Mouse (Mus musculus): ENCODE data around the gene Trim72. TPM values are rescaled to one million over a fixed set of nuclear protein-coding genes. Genes with fewer than 3 reads are reported as not detected.
"Not testable (repeated sequence)": the region's sequence is repeated elsewhere in the genome, so short reads cannot be mapped to it uniquely, and the experiment has no call there.

The Trim72 gene
- polyA plus RNA-seq, 1 experiment from 2014 or later, result not detected

GRCm38 (mm10) chr7:128033616-128034015, 29.9 kb downstream of the Trim72 start:
- no peak overlapping the region for H3K4me2 ChIP-seq (replicated peaks)
- no peak overlapping the region for H3K27ac ChIP-seq
- H3K4me3 ChIP-seq, result no peak overlapping the region
- no peaks in the 10 kb centered on the region for H3K27me3 ChIP-seq (replicated peaks)
- H3K9me3 ChIP-seq, result no peaks in the 10 kb centered on the region
- H3K36me3 ChIP-seq, result no peaks in the 10 kb centered on the region
- WGBS, result 90% methylated on average over 4 of the region's 4 CpGs
- no peak for ATAC-seq (ENCODE audit: low FRiP score, low read depth)
- no peaks in the 10 kb centered on the region for H3K4me1 ChIP-seq
- H3K9ac ChIP-seq, result no peak overlapping the region

- not testable (repeated sequence) for H3K4me2 ChIP-seq (replicated peaks)
These were observed 38.5 kb downstream of the Trim72 start for GRCm38 (mm10) chr7:128042161-128042820.

GRCm38 (mm10) chr7:128044142-128044785, 40.5 kb downstream of the Trim72 start:
- H3K36me3 ChIP-seq, result no peaks in the 10 kb centered on the region
- H3K27ac ChIP-seq, result no peak overlapping the region
- H3K9me3 ChIP-seq, result no peaks in the 10 kb centered on the region
- no peak overlapping the region for H3K9ac ChIP-seq
- H3K4me1 ChIP-seq, result no peaks in the 10 kb centered on the region
- H3K4me3 ChIP-seq, result no peak overlapping the region
- no peak for ATAC-seq (ENCODE audit: low FRiP score, low read depth)
- H3K27me3 ChIP-seq (replicated peaks), result no peaks in the 10 kb centered on the region
- no peak overlapping the region for H3K4me2 ChIP-seq (replicated peaks)
- 74% methylated on average over 4 of the region's 4 CpGs for WGBS

More at GRCm38 (mm10) chr7:128042161-128042820, 38.5 kb downstream of the Trim72 start:
- not testable (repeated sequence) for H3K27me3 ChIP-seq (replicated peaks); H3K9me3 ChIP-seq; H3K9ac ChIP-seq; H3K27ac ChIP-seq; H3K4me3 ChIP-seq; H3K36me3 ChIP-seq; ATAC-seq (ENCODE audit: low FRiP score, low read depth); H3K4me1 ChIP-seq
- 83% methylated on average over 15 of the region's 15 CpGs for WGBS

GRCm38 (mm10) chr7:128045640-128046039, 41.9 kb downstream of the Trim72 start:
- Histone ChIP-seq H3K27me3 (replicated peaks) (no peaks in the 10 kb centered on the region), H3K36me3 (no peaks in the 10 kb centered on the region), H3K4me1 (no peaks in the 10 kb centered on the region), H3K9me3 (no peaks in the 10 kb centered on the region), H3K9ac (no peak overlapping the region), H3K4me3 (no peak overlapping the region), H3K4me2 (replicated peaks) (no peak overlapping the region), H3K27ac (no peak overlapping the region)
- no peak for ATAC-seq (ENCODE audit: low FRiP score, low read depth)
- WGBS, result 74% methylated on average over 2 of the region's 2 CpGs

GRCm38 (mm10) chr7:128048819-128049218, 45.1 kb downstream of the Trim72 start:
- no peak overlapping the region for H3K9ac ChIP-seq
- H3K27me3 ChIP-seq (replicated peaks), result no peaks in the 10 kb centered on the region
- H3K4me2 ChIP-seq (replicated peaks), result no peak overlapping the region
- no peak overlapping the region for H3K4me3 ChIP-seq
- no peak overlapping the region for H3K27ac ChIP-seq
- WGBS, result 93% methylated on average over 4 of the region's 4 CpGs
- no peaks in the 10 kb centered on the region for H3K4me1 ChIP-seq
- H3K9me3 ChIP-seq, result no peaks in the 10 kb centered on the region
- no peaks in the 10 kb centered on the region for H3K36me3 ChIP-seq
- no peak for ATAC-seq (ENCODE audit: low FRiP score, low read depth)

GRCm38 (mm10) chr7:128049254-128049653, 45.5 kb downstream of the Trim72 start:
- Histone ChIP-seq H3K9me3 (no peaks in the 10 kb centered on the region), H3K36me3 (no peaks in the 10 kb centered on the region), H3K4me1 (no peaks in the 10 kb centered on the region), H3K4me3 (no peak overlapping the region), H3K27me3 (replicated peaks) (no peaks in the 10 kb centered on the region), H3K9ac (no peak overlapping the region), H3K27ac (no peak overlapping the region), H3K4me2 (replicated peaks) (no peak overlapping the region)
- 88% methylated on average over 2 of the region's 2 CpGs for WGBS
- no peak for ATAC-seq (ENCODE audit: low FRiP score, low read depth)

- H3K4me1 ChIP-seq, result no peaks in the 10 kb centered on the region
- no peak overlapping the region for H3K4me2 ChIP-seq (replicated peaks)
- H3K4me3 ChIP-seq, result no peak overlapping the region
- no peak for ATAC-seq (ENCODE audit: low FRiP score, low read depth)
- no peak overlapping the region for H3K27ac ChIP-seq
- no peaks in the 10 kb centered on the region for H3K9me3 ChIP-seq
- H3K27me3 ChIP-seq (replicated peaks), result no peaks in the 10 kb centered on the region
- WGBS, result 69% methylated on average over 4 of the region's 4 CpGs
- no peaks in the 10 kb centered on the region for H3K36me3 ChIP-seq
- no peak overlapping the region for H3K9ac ChIP-seq
These were observed 47.0 kb downstream of the Trim72 start for GRCm38 (mm10) chr7:128050739-128051138.

GRCm38 (mm10) chr7:128053061-128053460, 49.3 kb downstream of the Trim72 start:
- Histone ChIP-seq H3K4me3 (no peak overlapping the region), H3K27me3 (replicated peaks) (no peaks in the 10 kb centered on the region), H3K27ac (no peak overlapping the region), H3K4me1 (no peaks in the 10 kb centered on the region), H3K9me3 (no peaks in the 10 kb centered on the region), H3K4me2 (replicated peaks) (no peak overlapping the region), H3K9ac (no peak overlapping the region), H3K36me3 (no peaks in the 10 kb centered on the region)
- ATAC-seq (ENCODE audit: low FRiP score, low read depth), result no peak
- WGBS, result 69% methylated on average over 5 of the region's 5 CpGs

GRCm38 (mm10) chr7:128056917-128057444, 53.2 kb downstream of the Trim72 start:
- 73% methylated on average over 3 of the region's 3 CpGs for WGBS

GRCm38 (mm10) chr7:128057860-128058259, 54.1 kb downstream of the Trim72 start:
- no peak overlapping the region for H3K4me3 ChIP-seq
- WGBS, result 83% methylated on average over 8 of the region's 8 CpGs

More at GRCm38 (mm10) chr7:128056917-128057444, 53.2 kb downstream of the Trim72 start:
- H3K27ac ChIP-seq, result no peak overlapping the region
- H3K4me3 ChIP-seq, result no peak overlapping the region
- H3K4me1 ChIP-seq, result no peaks in the 10 kb centered on the region
- ATAC-seq (ENCODE audit: low FRiP score, low read depth), result no peak
- no peak overlapping the region for H3K4me2 ChIP-seq (replicated peaks)
- no peaks in the 10 kb centered on the region for H3K9me3 ChIP-seq
- no peak overlapping the region for H3K9ac ChIP-seq
- no peaks in the 10 kb centered on the region for H3K36me3 ChIP-seq
- no peaks in the 10 kb centered on the region for H3K27me3 ChIP-seq (replicated peaks)

GRCm38 (mm10) chr7:128058576-128058975, 54.8 kb downstream of the Trim72 start:
- Histone ChIP-seq H3K9ac (no peak overlapping the region), H3K36me3 (no peaks in the 10 kb centered on the region), H3K4me3 (no peak overlapping the region), H3K9me3 (no peaks in the 10 kb centered on the region), H3K27me3 (replicated peaks) (no peaks in the 10 kb centered on the region), H3K27ac (no peak overlapping the region), H3K4me2 (replicated peaks) (no peak overlapping the region), H3K4me1 (no peaks in the 10 kb centered on the region)
- WGBS, result 71% methylated on average over 7 of the region's 7 CpGs
- ATAC-seq (ENCODE audit: low FRiP score, low read depth), result no peak

More at GRCm38 (mm10) chr7:128057860-128058259, 54.1 kb downstream of the Trim72 start:
- ATAC-seq (ENCODE audit: low FRiP score, low read depth), result no peak
- H3K9me3 ChIP-seq, result no peaks in the 10 kb centered on the region
- no peaks in the 10 kb centered on the region for H3K4me1 ChIP-seq
- no peak overlapping the region for H3K4me2 ChIP-seq (replicated peaks)
- no peaks in the 10 kb centered on the region for H3K27me3 ChIP-seq (replicated peaks)
- no peaks in the 10 kb centered on the region for H3K36me3 ChIP-seq
- H3K27ac ChIP-seq, result no peak overlapping the region
- H3K9ac ChIP-seq, result no peak overlapping the region

- ATAC-seq (ENCODE audit: low FRiP score, low read depth), result no peak
- no peak overlapping the region for H3K4me3 ChIP-seq
- H3K27me3 ChIP-seq (replicated peaks), result no peaks in the 10 kb centered on the region
- no peaks in the 10 kb centered on the region for H3K36me3 ChIP-seq
- H3K27ac ChIP-seq, result no peak overlapping the region
- WGBS, result 80% methylated on average over 4 of the region's 4 CpGs
- H3K9ac ChIP-seq, result no peak overlapping the region
- H3K4me2 ChIP-seq (replicated peaks), result no peak overlapping the region
- H3K4me1 ChIP-seq, result no peaks in the 10 kb centered on the region
- no peaks in the 10 kb centered on the region for H3K9me3 ChIP-seq
These were observed 55.3 kb downstream of the Trim72 start for GRCm38 (mm10) chr7:128059091-128059490.

All from neural tube, embryonic 12.5 days (tissue).